Mouse (Mus musculus): Measurements from ENCODE around the gene Ptprc. TPM values are rescaled to one million over a fixed set of nuclear protein-coding genes. Genes with fewer than 3 reads are reported as not detected.

Gene Ptprc
- polyA plus RNA-seq, 1 experiment from 2014 or later: 3.3 TPM

- Histone ChIP-seq H3K9ac (ENCODE audit: low read depth, low read length) (no peak overlapping the region), H3K9me3 (ENCODE audit: control insufficient read depth) (no peaks in the 10 kb centered on the region), H3K4me3 (ENCODE audit: low read depth, low read length) (no peak overlapping the region), H3K27ac (ENCODE audit: low read depth, low read length) (no peak overlapping the region), H3K27me3 (replicated peaks; ENCODE audit: control insufficient read depth, insufficient read depth, low read length) (no peaks in the 10 kb centered on the region), H3K36me3 (ENCODE audit: control insufficient read depth, insufficient read depth) (no peaks in the 10 kb centered on the region), H3K4me1 (replicated peaks; ENCODE audit: control insufficient read depth, insufficient read depth, low read length) (no peaks in the 10 kb centered on the region), H3K4me2 (replicated peaks; ENCODE audit: low read depth) (no peak overlapping the region)
- 88% methylated on average over 4 of the region's 4 CpGs for WGBS
- no peak for ATAC-seq
- no peak for TF ChIP-seq CTCF (IDR thresholded peaks at IDR 0.05; ENCODE audit: low read depth)
These were observed 12.6 kb upstream of the Ptprc start for GRCm38 (mm10) chr1:138188131-138188530.

GRCm38 (mm10) chr1:138185904-138186303, 10.4 kb upstream of the Ptprc start:
- no peaks in the 10 kb centered on the region for H3K27me3 ChIP-seq (replicated peaks; ENCODE audit: control insufficient read depth, insufficient read depth, low read length)
- no peak for TF ChIP-seq CTCF (IDR thresholded peaks at IDR 0.05; ENCODE audit: low read depth)
- no peak overlapping the region for H3K27ac ChIP-seq (ENCODE audit: low read depth, low read length)
- 62% methylated on average over 4 of the region's 4 CpGs for WGBS
- H3K4me3 ChIP-seq (ENCODE audit: low read depth, low read length): no peak overlapping the region
- ATAC-seq: no peak
- no peak overlapping the region for H3K4me2 ChIP-seq (replicated peaks; ENCODE audit: low read depth)
- H3K9me3 ChIP-seq (ENCODE audit: control insufficient read depth): no peaks in the 10 kb centered on the region
- H3K36me3 ChIP-seq (ENCODE audit: control insufficient read depth, insufficient read depth): no peaks in the 10 kb centered on the region
- H3K9ac ChIP-seq (ENCODE audit: low read depth, low read length): no peak overlapping the region
- no peaks in the 10 kb centered on the region for H3K4me1 ChIP-seq (replicated peaks; ENCODE audit: control insufficient read depth, insufficient read depth, low read length)

GRCm38 (mm10) chr1:138180081-138180480, 4.6 kb upstream of the Ptprc start:
- Histone ChIP-seq H3K9ac (ENCODE audit: low read depth, low read length) (no peak overlapping the region), H3K4me3 (ENCODE audit: low read depth, low read length) (no peak overlapping the region), H3K36me3 (ENCODE audit: control insufficient read depth, insufficient read depth) (no peaks in the 10 kb centered on the region), H3K9me3 (ENCODE audit: control insufficient read depth) (no peaks in the 10 kb centered on the region), H3K27ac (ENCODE audit: low read depth, low read length) (no peak overlapping the region), H3K4me1 (replicated peaks; ENCODE audit: control insufficient read depth, insufficient read depth, low read length) (no peaks in the 10 kb centered on the region), H3K27me3 (replicated peaks; ENCODE audit: control insufficient read depth, insufficient read depth, low read length) (no peaks in the 10 kb centered on the region), H3K4me2 (replicated peaks; ENCODE audit: low read depth) (no peak overlapping the region)
- no peak for ATAC-seq
- TF ChIP-seq CTCF (IDR thresholded peaks at IDR 0.05; ENCODE audit: low read depth): no peak

- H3K27me3 ChIP-seq (replicated peaks; ENCODE audit: control insufficient read depth, insufficient read depth, low read length): no peaks in the 10 kb centered on the region
- no peak overlapping the region for H3K4me3 ChIP-seq (ENCODE audit: low read depth, low read length)
- H3K9ac ChIP-seq (ENCODE audit: low read depth, low read length): no peak overlapping the region
- ATAC-seq: no peak
- H3K4me2 ChIP-seq (replicated peaks; ENCODE audit: low read depth): no peak overlapping the region
- no peak for TF ChIP-seq CTCF (IDR thresholded peaks at IDR 0.05; ENCODE audit: low read depth)
- no peaks in the 10 kb centered on the region for H3K9me3 ChIP-seq (ENCODE audit: control insufficient read depth)
- H3K27ac ChIP-seq (ENCODE audit: low read depth, low read length): no peak overlapping the region
- H3K36me3 ChIP-seq (ENCODE audit: control insufficient read depth, insufficient read depth): no peaks in the 10 kb centered on the region
- no peaks in the 10 kb centered on the region for H3K4me1 ChIP-seq (replicated peaks; ENCODE audit: control insufficient read depth, insufficient read depth, low read length)
- WGBS: 75% methylated on average over 9 of the region's 9 CpGs
These were observed 609 bp downstream of the Ptprc start for GRCm38 (mm10) chr1:138174705-138175492.

GRCm38 (mm10) chr1:138174143-138174542, 1.4 kb downstream of the Ptprc start:
- no peak overlapping the region for H3K4me3 ChIP-seq (ENCODE audit: low read depth, low read length)
- H3K4me1 ChIP-seq (replicated peaks; ENCODE audit: control insufficient read depth, insufficient read depth, low read length): no peaks in the 10 kb centered on the region
- no peak overlapping the region for H3K4me2 ChIP-seq (replicated peaks; ENCODE audit: low read depth)
- no peaks in the 10 kb centered on the region for H3K27me3 ChIP-seq (replicated peaks; ENCODE audit: control insufficient read depth, insufficient read depth, low read length)
- H3K9me3 ChIP-seq (ENCODE audit: control insufficient read depth): no peaks in the 10 kb centered on the region
- H3K27ac ChIP-seq (ENCODE audit: low read depth, low read length): no peak overlapping the region
- no peak for ATAC-seq
- TF ChIP-seq CTCF (IDR thresholded peaks at IDR 0.05; ENCODE audit: low read depth): no peak
- 81% methylated on average over 4 of the region's 4 CpGs for WGBS
- no peaks in the 10 kb centered on the region for H3K36me3 ChIP-seq (ENCODE audit: control insufficient read depth, insufficient read depth)
- no peak overlapping the region for H3K9ac ChIP-seq (ENCODE audit: low read depth, low read length)

GRCm38 (mm10) chr1:138173669-138174068, 1.8 kb downstream of the Ptprc start:
- WGBS: 75% methylated on average over 6 of the region's 6 CpGs
- Histone ChIP-seq H3K36me3 (ENCODE audit: control insufficient read depth, insufficient read depth) (no peaks in the 10 kb centered on the region), H3K4me3 (ENCODE audit: low read depth, low read length) (no peak overlapping the region), H3K4me1 (replicated peaks; ENCODE audit: control insufficient read depth, insufficient read depth, low read length) (no peaks in the 10 kb centered on the region), H3K4me2 (replicated peaks; ENCODE audit: low read depth) (no peak overlapping the region), H3K27me3 (replicated peaks; ENCODE audit: control insufficient read depth, insufficient read depth, low read length) (no peaks in the 10 kb centered on the region), H3K27ac (ENCODE audit: low read depth, low read length) (no peak overlapping the region), H3K9ac (ENCODE audit: low read depth, low read length) (no peak overlapping the region), H3K9me3 (ENCODE audit: control insufficient read depth) (no peaks in the 10 kb centered on the region)
- no peak for ATAC-seq
- TF ChIP-seq CTCF (IDR thresholded peaks at IDR 0.05; ENCODE audit: low read depth): no peak

All from intestine, postnatal 0 days (tissue).